Mouse (Mus musculus) lung, postnatal 0 days (tissue): ENCODE measurements around the gene Cltc. TPM values are rescaled to one million over a fixed set of nuclear protein-coding genes. Genes with fewer than 3 reads are reported as not detected.

Experiments
- ATAC-seq: fragments of 200-750 bp; cut with Nextera tagmentation; 2 replicates; pipeline ENCODE4 v1.8.0; 2017; ENCODE audit warnings: moderate library complexity
- DNase-seq: peaks from one replicate; pipeline ENCODE4 v3.0.0-alpha.2; 2016; ENCODE audit warnings: low spot score
- H3K27ac ChIP-seq: fragments of 300-500 bp; sonication (generic); 2 replicates; pipeline ENCODE4 v1.5.1; 2014; ENCODE audit warnings: antibody characterized with exemption, mild to moderate bottlenecking, low read length, mixed read lengths
- H3K27me3 ChIP-seq: fragments of 300-500 bp; sonication (generic); replicated peaks from 2 replicates; pipeline ENCODE4 v1.6.1; 2014; ENCODE audit warnings: low read length, mixed read lengths; ENCODE audit not compliant: insufficient read depth
- H3K36me3 ChIP-seq: fragments of 300-500 bp; sonication (generic); 2 replicates; pipeline ENCODE4 v1.6.1; 2014; ENCODE audit warnings: low read length, mixed read lengths; ENCODE audit not compliant: insufficient read depth
- H3K4me1 ChIP-seq: fragments of 300-500 bp; sonication (generic); 2 replicates; pipeline ENCODE4 v1.6.1; 2014; ENCODE audit warnings: antibody characterized with exemption, low read depth, low read length, mixed read lengths; ENCODE audit not compliant: insufficient read depth
- H3K4me2 ChIP-seq: fragments of 300-500 bp; sonication (generic); replicated peaks from 2 replicates; pipeline ENCODE4 v1.6.1; 2014; ENCODE audit warnings: low read depth, mild to moderate bottlenecking, low read length, moderate library complexity, mixed read lengths
- H3K4me3 ChIP-seq: fragments of 300-500 bp; sonication (generic); 2 replicates; pipeline ENCODE4 v1.5.1; 2014; ENCODE audit warnings: low read depth, low read length
- H3K9ac ChIP-seq: fragments of 300-500 bp; sonication (generic); replicated peaks from 2 replicates; pipeline ENCODE4 v1.6.1; 2014; ENCODE audit warnings: low read depth, mild to moderate bottlenecking
- H3K9me3 ChIP-seq: fragments of 300-500 bp; sonication (generic); 2 replicates; pipeline ENCODE4 v1.6.1; 2016; ENCODE audit warnings: low read length, mixed read lengths
- CTCF ChIP-seq: IDR thresholded peaks from 2 replicates; pipeline ENCODE4 v1.5.1; 2016; ENCODE audit warnings: antibody characterized with exemption, mild to moderate bottlenecking
- EP300 ChIP-seq: IDR thresholded peaks from 2 replicates; pipeline ENCODE4 v1.6.1; 2016; ENCODE audit warnings: antibody characterized with exemption, mild to moderate bottlenecking, control low read depth
- WGBS: fragments of 180-500 bp; shearing (Covaris S2); extraction: QIAGEN DNeasy Blood & Tissue Kit; methylation state at CpG from one replicate; pipeline ENCODE4 v1.1.7; 2014; 5-methylcytosine and 5-hydroxymethylcytosine counted together
- polyA plus RNA-seq: library from polyadenylated mRNA; unstranded; fragments of >200 nt; fragmentation: Nextera tagmentation; extraction: Ambion mirVana; gene quantifications from 2 replicates; pipeline ENCODE4 v1.2.1, GENCODE M21; 2015

Gene Cltc
- polyA plus RNA-seq, 1 experiment from 2014 or later, result 63.7 TPM

- WGBS, result 26% methylated on average over 7 of the region's 7 CpGs
- Histone ChIP-seq H3K4me1 (peaks cover 10% of the 10 kb centered on the region), H3K4me2 (peak overlapping the region; percentile 93), H3K9me3 (no peaks in the 10 kb centered on the region), H3K4me3 (peak overlapping the region; percentile 79), H3K27ac (peak overlapping the region; percentile 95), H3K27me3 (no peaks in the 10 kb centered on the region), H3K36me3 (no peaks in the 10 kb centered on the region), H3K9ac (peak overlapping the region; percentile 89)
- DNase-seq, result no peak
- no peak for ATAC-seq
- TF ChIP-seq EP300 (no peak), CTCF (no peak)
Measured at GRCm38 (mm10) chr11:86682861-86683260, 74.5 kb downstream of the Cltc start.

GRCm38 (mm10) chr11:86681423-86681822 lies 75.9 kb downstream of the Cltc start:
- H3K27me3 ChIP-seq, result no peaks in the 10 kb centered on the region
- no peak overlapping the region for H3K27ac ChIP-seq
- no peaks in the 10 kb centered on the region for H3K36me3 ChIP-seq
- TF ChIP-seq EP300 (no peak), CTCF (no peak)
- H3K4me3 ChIP-seq, result no peak overlapping the region
- 68% methylated on average over 3 of the region's 3 CpGs for WGBS
- no peak overlapping the region for H3K9ac ChIP-seq
- ATAC-seq (no peak), DNase-seq (no peak)
- peaks cover 10% of the 10 kb centered on the region for H3K4me1 ChIP-seq
- H3K4me2 ChIP-seq, result no peak overlapping the region
- H3K9me3 ChIP-seq, result no peaks in the 10 kb centered on the region

GRCm38 (mm10) chr11:86680729-86681128 lies 76.6 kb downstream of the Cltc start:
- peaks cover 10% of the 10 kb centered on the region for H3K4me1 ChIP-seq

GRCm38 (mm10) chr11:86678957-86679356 lies 78.4 kb downstream of the Cltc start:
- peak overlapping the region; percentile 51 for H3K27ac ChIP-seq

More at GRCm38 (mm10) chr11:86680729-86681128, 76.6 kb downstream of the Cltc start:
- Histone ChIP-seq H3K27ac (no peak overlapping the region; the same call in 1 of the 2 replicates), H3K9me3 (no peaks in the 10 kb centered on the region), H3K4me2 (no peak overlapping the region), H3K9ac (no peak overlapping the region), H3K27me3 (no peaks in the 10 kb centered on the region), H3K4me3 (no peak overlapping the region), H3K36me3 (no peaks in the 10 kb centered on the region)
- TF ChIP-seq CTCF (no peak), EP300 (no peak)
- ATAC-seq, result no peak
- 92% methylated on average over 3 of the region's 3 CpGs for WGBS
- DNase-seq, result peak; percentile 23

GRCm38 (mm10) chr11:86675520-86675919 lies 81.8 kb downstream of the Cltc start:
- H3K4me3 ChIP-seq, result no peak overlapping the region
- H3K9ac ChIP-seq, result no peak overlapping the region
- H3K27ac ChIP-seq, result no peak overlapping the region
- DNase-seq, result no peak
- H3K4me2 ChIP-seq, result no peak overlapping the region
- TF ChIP-seq EP300 (no peak), CTCF (no peak)
- no peak for ATAC-seq
- 84% methylated on average over 4 of the region's 4 CpGs for WGBS
- no peaks in the 10 kb centered on the region for H3K4me1 ChIP-seq
- H3K27me3 ChIP-seq, result no peaks in the 10 kb centered on the region
- H3K9me3 ChIP-seq, result no peaks in the 10 kb centered on the region
- H3K36me3 ChIP-seq, result no peaks in the 10 kb centered on the region

More at GRCm38 (mm10) chr11:86678957-86679356, 78.4 kb downstream of the Cltc start:
- Histone ChIP-seq H3K27me3 (no peaks in the 10 kb centered on the region), H3K9me3 (no peaks in the 10 kb centered on the region), H3K4me1 (peaks cover 5% of the 10 kb centered on the region; the same call in 1 of the 2 replicates), H3K9ac (no peak overlapping the region), H3K4me3 (no peak overlapping the region), H3K4me2 (0 out of 2 replicates have a peak overlapping the region, but pooled peaks have one; percentile 0), H3K36me3 (no peaks in the 10 kb centered on the region)
- ATAC-seq (peak; percentile 20), DNase-seq (peak; percentile 72)
- WGBS, result 62% methylated on average over 5 of the region's 5 CpGs
- TF ChIP-seq CTCF (no peak), EP300 (no peak)

- H3K27ac ChIP-seq, result no peak overlapping the region
- DNase-seq (no peak), ATAC-seq (no peak)
- H3K9ac ChIP-seq, result no peak overlapping the region
- no peaks in the 10 kb centered on the region for H3K4me1 ChIP-seq
- H3K36me3 ChIP-seq, result no peaks in the 10 kb centered on the region
- TF ChIP-seq EP300 (no peak), CTCF (no peak)
- H3K9me3 ChIP-seq, result no peaks in the 10 kb centered on the region
- H3K4me3 ChIP-seq, result no peak overlapping the region
- H3K27me3 ChIP-seq, result no peaks in the 10 kb centered on the region
- no peak overlapping the region for H3K4me2 ChIP-seq
- WGBS, result 71% methylated on average over 3 of the region's 3 CpGs
Measured at GRCm38 (mm10) chr11:86672772-86673171, 84.6 kb downstream of the Cltc start.
